Mouse (Mus musculus): ENCODE measurements around the gene Sf3b4.

GRCm38 (mm10) chr3:96222774-96223173 lies 50.6 kb downstream of the Sf3b4 start:
- TF ChIP-seq CTCF (conservative IDR thresholded peaks at IDR 0.05; ENCODE audit: insufficient read depth, insufficient read length, low read depth, low read length) = no peak
- TF ChIP-seq POLR2A (IDR thresholded peaks at IDR 0.05; ENCODE audit: low read depth, low read length) = no peak

Measured in kidney, adult 2 months (tissue).